Mouse (Mus musculus) cerebellum, adult 11 months (tissue): ENCODE results near the gene Cux2.

Experiments
- DNase-seq: peaks from one replicate; pipeline ENCODE4 v3.0.0; 2022

Gene Cux2

DNA sequence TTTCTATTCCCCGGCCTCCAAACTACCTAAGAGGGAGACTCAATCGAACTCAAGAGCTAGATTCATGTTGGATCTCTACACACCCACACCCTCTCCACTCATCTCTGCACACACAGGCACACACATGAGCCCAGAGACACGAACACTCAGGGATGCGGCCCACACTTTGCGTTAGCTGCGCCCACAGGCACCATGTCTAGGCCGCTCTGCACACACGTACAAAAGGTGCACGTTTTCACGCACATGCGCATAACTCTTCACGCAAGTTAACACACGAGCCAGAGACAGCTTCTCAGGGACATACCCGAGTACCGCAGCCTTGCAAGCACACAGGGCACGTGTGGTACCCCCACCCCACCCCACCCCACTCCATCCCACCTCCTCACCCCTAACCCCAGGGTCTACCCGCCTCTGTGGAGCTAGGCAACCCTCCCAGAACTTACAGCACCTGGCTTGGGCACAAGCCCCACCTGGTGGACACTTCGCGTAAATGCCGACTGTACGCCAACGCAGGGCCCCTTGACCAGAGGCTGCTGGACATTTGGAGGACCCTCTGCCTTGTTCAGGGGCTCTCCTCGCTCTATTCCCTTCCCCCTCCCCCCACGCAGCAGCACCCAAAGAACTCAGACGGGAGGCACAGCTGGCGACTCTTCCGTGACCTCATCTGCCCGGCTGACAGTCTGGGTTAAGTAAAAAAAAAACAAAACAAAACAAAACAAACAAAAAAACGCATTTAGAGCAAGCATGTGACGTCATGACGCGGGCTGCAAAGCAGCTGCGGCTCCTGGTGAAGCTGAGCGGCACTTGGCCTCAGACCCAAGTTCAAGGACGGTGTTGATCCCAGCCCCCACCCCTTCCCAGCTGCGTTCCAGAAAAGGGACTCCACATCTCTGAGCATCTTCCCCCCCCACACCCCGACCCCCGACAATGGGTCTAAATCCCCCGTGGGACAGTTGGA is 9.4 kb upstream of the Cux2 start:
- DNase-seq = peak; percentile 48

DNA sequence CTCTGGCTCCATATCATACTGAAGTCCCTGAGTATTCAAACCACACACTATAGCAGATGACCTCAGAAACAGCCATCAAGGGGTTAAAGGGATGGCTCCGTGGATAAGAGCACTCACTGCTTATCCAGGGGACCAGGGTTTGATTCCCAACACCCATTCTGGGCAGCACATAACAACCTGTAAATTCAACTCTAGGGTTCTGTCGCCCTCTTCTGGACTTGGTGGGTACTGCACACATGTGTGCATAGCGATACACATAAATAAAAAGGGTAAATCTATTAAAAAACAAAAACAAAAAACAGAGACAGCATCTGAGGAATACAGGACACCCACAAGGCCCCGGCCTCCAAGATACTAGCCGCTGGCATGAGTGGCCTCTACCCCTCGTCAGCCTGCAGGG is 7.7 kb upstream of the Cux2 start:
- no peak for DNase-seq

DNA sequence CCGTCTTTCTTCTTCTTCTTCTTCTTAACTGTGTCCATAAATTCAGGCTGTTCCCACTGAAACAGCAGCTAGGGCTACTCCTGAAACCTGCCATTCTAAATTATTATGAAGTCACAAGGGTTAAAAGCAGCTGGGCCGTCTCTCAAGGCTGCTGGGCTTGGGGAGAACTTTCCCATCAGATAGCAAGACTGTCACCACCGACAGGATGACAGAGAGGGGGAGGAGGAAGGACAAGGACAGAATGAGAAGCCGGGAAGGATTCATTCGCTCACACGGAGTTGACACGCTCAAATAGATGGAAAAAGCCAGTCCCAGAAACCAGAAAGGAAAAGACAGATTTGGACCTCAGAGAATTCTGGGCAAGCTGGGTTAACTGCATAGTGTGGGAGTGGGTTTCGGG is 6.7 kb upstream of the Cux2 start:
- no peak for DNase-seq

DNA sequence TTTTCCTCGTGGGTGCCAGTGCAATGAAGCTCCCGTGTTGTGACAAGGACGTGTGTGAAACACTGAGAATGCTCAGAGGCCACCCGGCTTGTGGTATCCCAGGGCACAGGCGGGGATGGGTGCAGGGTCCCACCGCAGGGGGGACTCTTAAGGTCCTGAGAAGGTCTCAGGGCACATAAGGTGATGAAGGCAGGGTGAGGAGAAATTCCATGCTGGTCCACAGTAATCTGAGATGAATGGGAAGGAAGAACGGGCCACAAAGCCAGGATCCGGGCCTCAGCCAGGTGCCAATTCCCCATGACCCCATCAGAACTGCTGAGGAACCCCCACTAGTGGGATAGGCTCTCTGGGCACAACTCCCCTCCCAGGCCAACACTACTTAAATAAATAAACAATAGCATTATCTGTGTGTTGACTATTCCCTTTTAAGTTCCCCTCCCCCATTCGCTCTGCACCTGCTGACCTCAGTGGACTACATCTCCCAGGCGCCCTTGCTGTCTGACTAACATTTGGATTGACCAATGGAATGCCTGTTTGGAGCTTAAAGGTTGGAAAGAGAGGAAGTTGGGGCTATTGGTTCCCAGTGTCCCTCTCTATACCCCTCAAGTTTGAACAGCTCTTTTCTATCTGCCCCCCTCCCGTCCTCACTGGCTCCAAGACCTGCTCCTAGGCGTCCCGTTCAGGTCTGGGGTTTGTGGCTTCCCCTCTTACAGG is 4.4 kb upstream of the Cux2 start:
- DNase-seq = peak; percentile 63

DNA sequence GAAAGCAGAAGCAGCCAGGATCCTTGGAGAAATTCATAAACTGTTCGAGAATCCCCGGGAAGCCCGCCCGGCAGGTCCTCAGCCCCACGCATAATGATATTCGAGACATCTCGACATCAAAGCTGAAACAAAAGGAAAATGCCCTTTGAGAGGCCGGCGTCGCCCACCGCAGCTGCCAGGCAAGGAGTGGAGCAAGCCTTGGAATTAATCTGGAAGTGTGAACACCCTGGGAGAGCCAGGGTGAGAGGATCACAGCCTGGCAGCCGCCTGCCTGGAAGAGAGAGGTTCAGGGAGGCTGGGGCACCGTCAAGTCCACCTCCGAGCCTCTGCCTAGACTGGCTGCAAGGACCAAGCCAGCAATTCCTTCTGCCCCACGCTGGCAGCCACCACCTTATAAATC is 3.7 kb upstream of the Cux2 start:
- no peak for DNase-seq

DNA sequence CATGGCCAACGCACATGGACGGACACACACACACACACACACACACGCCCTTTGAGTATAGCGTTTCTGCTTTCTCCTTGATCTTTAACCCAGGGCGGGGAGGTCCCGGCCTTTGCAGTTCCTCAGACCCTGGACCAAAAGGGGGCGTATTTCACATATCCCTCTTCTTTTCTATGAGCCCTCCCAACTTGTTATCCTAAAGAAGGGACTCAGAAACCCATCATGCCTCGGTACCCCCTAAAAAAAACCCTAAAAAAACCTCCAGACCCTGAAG is 867 bp upstream of the Cux2 start:
- no peak for DNase-seq

DNA sequence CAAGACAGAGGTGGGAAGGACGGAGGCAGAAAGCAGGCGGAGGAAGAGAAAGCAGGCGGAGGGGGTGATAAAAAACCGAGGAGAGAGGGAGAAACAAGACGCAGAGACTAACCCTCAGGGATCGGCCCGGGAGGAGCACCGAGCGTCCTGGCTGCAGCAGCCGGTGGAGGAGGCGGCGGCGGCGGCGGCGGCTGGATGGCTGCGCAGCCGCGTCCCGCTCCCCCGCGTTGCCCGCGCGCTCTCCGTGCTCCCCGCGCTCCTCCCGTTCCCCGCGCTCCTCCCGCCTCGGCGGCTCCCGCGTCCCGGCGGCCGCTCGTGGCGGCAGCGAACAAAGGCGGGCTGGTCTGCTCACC is 262 bp downstream of the Cux2 start:
- DNase-seq = peak; percentile 69

DNA sequence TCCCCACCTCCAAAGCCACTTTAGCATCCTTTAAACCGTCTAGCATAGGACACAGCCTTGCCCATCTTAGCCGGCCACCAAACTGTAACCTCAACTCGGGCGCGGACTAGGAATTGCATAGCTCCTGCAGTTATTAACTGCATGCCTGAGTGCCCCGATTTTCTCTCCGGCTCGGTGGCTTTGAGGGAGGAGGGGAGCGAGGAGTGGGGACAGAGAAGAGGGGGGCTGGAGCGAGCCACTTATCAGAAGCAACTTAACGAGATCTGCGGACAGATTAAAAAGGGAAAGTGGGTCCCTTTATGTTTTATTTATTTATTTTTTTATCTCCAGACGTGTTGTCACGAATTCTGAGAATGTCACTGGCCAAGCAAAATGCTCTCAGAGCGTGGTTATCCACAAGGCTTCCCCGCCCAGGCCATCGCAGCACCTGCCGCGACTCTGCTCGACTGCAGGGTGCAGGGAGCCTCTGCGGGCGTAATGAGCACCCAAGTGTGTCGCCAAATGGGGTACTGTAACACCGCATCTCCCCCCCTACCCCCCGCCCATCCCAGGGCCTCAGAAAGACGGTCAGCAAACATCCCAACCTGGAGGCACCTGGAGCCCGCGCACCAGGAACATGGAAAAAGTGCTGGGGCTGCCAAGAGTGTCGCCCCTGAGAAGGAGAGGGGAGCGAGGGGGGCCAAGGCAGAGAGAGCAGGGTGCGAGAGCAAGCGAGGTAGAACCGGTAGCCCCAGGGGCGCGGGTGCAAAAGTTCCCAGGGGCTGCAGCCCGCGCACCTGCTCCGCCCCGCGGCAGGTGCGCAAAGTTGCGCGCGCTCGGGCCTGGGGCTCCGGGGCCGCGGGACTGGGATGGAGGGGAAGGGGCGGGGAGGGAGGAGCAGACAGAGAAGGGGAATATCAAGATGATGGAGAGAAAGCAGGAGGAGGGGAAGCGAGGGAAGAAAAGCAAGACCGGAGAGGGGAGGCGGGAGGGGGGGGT is 927 bp downstream of the Cux2 start:
- DNase-seq = peak; percentile 38

DNA sequence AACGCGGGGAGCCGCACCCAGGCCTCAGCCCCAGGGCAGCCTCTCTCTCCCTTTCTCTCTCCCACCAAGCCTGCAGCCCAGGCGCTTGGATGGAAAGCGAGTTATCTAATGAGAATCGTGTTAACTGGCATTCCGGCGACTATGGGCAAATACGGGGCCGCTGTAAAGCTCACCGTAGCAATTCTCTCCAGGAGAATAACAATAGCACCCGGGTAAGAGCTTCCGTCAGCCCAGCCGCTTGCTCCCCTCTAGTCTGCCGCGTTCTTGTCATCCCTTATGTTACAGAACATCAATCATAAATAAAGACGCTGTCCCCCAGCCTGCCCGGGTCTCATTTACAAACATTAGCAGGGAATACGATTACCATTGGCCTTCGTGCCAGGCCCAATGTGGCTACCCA is 1.6 kb downstream of the Cux2 start:
- DNase-seq = no peak

DNA sequence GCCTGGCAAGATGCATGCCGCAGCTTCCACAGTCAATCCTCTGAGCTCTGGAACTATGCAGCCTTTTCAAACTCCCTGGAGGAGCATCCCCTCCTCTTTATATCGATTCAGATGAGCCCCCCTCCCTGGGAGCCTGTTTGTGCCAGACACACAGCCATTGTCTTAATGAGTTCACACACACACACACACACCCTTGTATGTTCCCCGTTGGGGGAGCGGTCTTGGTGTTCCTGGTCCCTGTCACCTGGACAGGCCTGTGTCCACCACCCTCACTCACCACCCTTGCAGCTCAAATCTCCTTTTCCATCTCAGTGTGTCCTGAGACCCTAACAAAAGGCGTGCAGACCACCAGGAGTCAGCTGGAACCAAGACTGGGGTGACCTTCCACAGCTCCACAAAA is 2.1 kb downstream of the Cux2 start:
- no peak for DNase-seq

DNA sequence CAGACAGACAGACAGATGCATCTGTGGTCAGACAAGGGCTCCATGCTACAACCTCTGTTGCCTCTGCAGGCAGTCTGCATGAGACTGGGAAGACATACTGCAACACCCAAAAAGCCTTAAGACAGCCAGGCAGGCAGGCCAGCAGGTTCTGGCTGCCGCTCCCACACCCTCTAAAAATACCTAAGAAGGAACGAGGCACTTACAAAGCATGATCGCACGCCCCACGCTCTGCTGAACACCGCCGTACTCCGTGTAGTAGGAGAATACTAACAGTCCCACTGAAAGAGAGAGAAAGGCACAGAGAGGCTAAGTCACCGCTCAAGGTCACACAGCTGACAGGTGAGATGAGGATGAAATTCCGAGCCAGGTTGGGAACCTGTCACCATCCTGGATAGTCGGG is 6.3 kb downstream of the Cux2 start:
- no peak for DNase-seq

DNA sequence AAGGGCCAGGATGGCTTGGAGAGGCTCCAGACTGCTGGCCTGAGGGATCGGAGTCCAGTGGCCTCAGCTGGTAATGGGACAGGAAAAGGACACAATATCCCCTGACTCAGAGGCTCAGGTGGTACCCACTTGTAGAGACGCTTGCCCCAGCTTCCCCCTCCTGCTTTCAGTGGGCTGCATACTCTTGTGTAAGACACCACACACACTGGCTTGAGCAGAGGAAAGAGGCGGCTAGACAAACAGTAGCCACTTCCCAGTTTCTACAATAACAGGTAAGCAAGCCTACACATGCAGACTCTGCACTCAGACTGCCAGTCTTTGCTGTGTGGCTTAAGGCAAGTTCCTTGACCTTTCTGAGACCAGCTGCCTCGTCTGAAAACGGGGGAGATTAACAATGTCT is 14.6 kb downstream of the Cux2 start:
- DNase-seq = no peak

DNA sequence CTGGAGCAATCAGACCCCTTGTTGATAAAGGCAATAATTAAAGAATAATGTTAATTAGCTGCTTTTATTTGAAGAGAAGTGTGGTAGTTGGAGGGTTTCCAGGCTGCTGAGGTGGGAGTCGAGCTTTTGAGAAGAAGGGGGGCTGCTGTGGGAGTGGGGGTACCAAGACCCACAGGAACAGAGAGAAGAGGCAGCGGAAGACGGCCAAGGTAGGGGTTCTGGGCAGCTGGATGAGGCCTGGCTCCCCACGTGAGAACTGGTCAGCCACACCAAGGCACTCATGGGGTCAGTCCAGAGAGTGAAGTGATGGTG is 16.8 kb downstream of the Cux2 start:
- DNase-seq = no peak

DNA sequence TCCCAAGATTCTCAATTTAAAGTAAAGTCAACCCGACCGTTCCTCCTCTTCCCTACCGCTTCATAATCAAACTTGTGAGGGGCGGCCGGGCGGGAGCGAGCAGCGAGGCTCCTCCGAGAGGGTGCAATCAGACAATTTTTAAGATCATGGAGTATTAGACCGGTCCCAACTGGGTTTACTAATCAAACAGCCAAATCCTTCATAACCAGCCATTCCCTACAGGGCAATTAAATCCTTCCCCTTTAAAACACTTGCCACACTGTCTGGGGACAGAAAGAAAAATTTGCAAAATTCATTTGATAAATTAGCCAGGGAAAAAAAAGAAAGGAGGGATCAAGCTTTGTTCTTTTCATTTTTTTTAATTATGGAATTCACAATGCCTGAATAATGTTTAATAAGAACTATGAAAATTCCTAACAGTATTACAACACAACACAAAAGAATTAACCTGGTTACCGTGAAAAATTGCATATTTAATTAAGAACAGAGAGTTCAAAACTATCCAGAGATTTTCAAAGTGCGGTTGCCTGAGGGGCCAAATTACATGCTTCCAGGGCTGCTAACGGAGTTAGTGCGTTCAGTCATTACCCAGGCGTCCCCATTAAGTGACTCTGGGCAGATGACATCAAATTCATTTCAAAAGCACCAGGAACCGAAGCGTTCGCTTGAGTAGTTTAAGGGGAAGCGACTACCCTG is 17.3 kb downstream of the Cux2 start:
- no peak for DNase-seq

DNA sequence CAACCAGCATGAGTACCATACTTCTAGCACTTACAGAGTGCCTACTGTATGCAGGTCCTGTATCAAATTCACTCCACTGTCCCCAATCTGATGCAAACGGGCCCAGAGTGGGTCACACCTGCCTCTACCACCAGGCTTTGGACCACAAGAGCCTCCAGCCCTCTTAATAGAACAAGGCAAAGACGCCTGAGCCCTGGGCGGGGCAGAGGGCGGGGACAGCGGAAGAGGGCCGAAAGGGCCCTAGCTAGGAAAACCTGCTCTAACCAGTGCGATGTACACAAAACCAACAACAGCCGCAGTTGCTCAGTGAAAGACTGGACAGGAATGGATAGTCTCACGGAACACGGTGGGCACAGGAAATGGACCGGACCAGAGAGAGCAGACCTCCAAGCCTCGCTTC is 18.8 kb downstream of the Cux2 start:
- DNase-seq = no peak

DNA sequence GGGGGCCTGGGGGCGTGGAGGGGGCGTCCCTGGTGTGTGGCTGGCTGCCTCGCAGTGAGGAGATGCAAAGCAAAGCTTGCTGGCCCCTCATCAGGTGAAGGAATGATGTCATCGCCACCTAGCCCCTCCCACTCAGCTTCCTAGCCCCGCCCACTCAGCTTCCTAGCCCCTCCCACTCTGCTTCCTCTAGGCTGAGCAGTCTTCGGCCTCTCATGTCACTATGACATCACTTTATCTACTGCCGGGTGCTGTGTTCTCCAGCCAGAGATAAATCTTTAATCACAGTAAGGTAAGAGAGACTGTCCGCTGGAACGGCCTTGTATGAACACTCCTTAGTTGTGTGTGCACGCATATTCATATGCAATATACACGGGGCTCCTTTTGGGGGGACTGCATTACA is 19.3 kb downstream of the Cux2 start:
- no peak for DNase-seq

DNA sequence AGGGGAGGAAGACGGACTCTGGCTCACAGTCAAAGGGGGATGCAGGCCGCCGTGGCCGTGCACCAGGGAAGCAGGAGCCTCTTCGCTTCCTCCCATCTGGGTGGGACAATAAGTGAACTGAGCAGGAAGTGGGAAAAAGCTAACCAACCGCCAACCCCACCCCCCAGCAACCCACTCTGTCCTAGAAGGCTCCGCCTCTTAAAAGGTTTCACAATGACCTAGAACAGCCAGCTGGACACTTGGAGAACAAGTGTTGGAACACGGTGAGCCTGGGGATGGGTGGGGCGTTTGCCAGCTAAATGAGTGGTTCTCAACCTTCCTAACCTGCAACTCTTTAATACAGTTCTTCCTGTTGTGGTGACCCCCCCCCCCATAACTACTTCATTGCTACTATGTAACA is 23.1 kb downstream of the Cux2 start:
- no peak for DNase-seq

DNA sequence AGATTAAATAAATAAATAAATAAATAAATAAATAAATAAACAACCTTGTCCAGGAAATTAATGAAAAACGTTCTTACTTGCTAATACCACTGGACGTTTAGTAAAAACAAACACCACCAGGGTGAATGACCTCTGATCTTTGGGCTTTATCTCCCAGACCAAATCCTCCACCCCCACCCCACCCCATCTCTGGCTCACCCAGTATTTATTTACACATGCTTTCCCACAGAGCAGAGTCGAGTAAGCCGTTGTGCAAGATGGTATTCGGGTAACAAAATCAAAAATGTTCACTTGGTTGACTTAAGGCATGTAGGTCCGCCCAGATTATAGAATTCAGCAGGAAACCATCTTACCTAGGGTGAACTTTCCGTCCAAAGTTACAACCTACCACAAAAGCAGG is 23.6 kb downstream of the Cux2 start:
- no peak for DNase-seq

DNA sequence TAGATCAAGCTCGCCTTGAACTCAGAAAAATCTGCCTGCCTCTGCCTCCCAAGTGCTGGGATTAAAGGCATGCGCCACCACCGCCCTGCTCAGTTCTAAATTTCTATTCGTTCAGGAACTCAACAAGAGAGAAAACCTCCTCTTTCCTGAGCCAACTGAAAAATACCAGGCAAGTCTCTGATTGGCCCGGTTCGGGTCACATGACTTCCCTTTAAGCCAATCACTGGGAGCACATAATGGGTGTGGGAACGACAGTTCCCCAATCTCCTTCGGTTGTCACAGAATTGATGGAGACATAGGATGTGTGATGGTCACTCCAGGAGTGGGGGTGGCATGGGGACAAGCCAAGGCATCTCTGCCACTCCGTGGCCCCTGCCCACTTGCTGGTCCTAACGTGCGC is 24.8 kb downstream of the Cux2 start:
- no peak for DNase-seq

DNA sequence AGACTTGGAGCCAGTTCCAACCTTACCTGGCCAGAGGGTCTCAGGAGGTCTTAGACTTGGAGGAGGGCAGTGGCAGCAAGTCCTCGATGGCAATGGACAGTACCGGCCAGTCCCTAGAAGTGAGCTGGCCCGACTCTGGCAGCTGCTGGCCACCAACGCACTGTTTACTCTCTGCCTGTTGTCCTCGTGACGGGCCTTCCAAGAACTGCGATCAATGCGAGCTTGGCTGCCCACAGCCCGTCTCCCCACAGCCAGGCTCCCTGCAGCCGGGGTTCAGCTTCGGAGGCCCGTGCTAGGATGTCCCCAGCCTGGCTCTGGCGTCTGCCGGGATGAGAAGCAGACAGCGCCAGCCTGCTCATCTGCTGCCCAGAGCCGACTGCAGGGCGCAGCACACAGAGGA is 30.6 kb downstream of the Cux2 start:
- no peak for DNase-seq

DNA sequence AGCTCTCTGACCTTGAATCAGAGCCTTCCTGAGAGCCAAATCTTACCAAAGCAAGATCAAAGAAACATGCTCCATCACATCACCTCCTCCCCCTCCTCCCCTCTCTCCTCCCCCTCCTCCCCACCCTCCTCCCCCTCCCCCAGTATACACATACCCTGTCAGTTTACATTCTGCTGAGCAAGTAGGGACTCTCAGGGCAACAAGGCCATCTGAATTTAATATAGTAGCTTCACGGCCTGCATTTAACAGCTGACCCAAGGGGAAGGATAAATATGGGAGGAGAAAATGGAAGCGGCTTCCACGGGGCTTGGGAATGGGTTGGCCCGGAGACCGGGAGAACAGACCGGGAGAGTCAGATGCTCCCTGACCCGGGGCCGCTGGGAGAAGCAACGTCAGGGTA is 32.1 kb downstream of the Cux2 start:
- no peak for DNase-seq

DNA sequence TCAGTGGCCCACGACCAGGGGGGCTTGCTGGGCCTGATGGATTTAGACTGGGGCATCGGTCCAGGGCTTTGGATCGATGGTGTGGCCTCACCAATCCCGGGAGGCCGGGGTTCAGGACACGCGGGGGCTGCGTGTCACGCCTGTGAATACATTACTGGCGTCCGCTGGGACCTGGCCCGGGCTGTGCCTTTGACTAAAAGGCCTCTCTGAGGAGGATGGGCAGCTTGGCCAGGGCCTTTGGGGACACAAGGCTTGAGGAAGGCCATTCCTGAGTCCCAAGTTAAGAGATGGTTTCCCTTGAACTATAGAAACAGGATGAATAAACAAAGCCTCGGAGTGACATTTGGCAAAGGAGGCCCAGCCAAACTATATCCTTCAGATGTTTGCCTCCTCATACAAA is 32.6 kb downstream of the Cux2 start:
- DNase-seq = no peak

DNA sequence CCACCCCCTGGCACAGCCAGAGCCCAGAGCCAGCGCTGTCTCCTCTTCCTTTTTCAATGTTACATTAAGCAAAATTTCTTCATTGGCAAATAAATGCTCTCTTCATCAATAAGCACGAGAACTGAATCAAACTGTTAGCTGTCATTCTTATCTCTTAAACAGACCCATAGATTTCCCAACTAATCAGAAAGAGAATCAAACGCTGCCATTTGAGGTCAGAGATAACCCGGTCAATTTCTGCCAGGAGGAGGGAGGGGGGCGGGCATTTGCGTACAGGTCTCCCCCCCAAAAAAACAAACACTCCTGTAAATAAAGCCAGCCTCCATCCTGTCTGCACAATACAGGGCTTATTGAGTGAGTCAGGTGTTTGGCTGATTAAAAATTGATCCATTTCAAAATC is 33.2 kb downstream of the Cux2 start:
- no peak for DNase-seq
